Mouse (Mus musculus) myocyte (in vitro differentiated cells): ENCODE data around the gene Baz2b. TPM values are rescaled to one million over a fixed set of nuclear protein-coding genes. Genes with fewer than 3 reads are reported as not detected.

Experiments
- H3K27me3 ChIP-seq: one replicate; pipeline ENCODE4 v1.6.1; 2011; ENCODE audit not compliant: control insufficient read depth, insufficient read depth, insufficient read length
- H3K36me3 ChIP-seq: one replicate; pipeline ENCODE4 v1.6.1; 2011; ENCODE audit not compliant: control insufficient read depth, insufficient read depth
- H3K4me2 ChIP-seq: one replicate; pipeline ENCODE4 v1.6.1; 2011; ENCODE audit warnings: low read depth, control low read depth
- H3K4me3 ChIP-seq: one replicate; pipeline ENCODE4 v1.5.1; 2011; ENCODE audit warnings: mild to moderate bottlenecking, control low read depth, moderate library complexity
- H3K79me2 ChIP-seq: one replicate; pipeline ENCODE4 v1.6.1; 2011; ENCODE audit not compliant: control insufficient read depth, insufficient read depth
- H3ac ChIP-seq: one replicate; pipeline ENCODE4 v1.6.1; 2011; ENCODE audit not compliant: control insufficient read depth, insufficient read length
- CEBPB ChIP-seq: IDR thresholded peaks from 2 replicates; pipeline ENCODE4 v1.6.1; 2011; ENCODE audit warnings: mild to moderate bottlenecking, moderate library complexity; ENCODE audit not compliant: poor library complexity, insufficient read depth, severe bottlenecking
- E2F4 ChIP-seq: IDR thresholded peaks from one replicate; pipeline ENCODE4 v1.6.1; 2011; ENCODE audit warnings: mild to moderate bottlenecking, control low read depth, moderate library complexity; ENCODE audit not compliant: insufficient read depth
- MAX ChIP-seq: IDR thresholded peaks from one replicate; pipeline ENCODE4 v1.6.1; 2011; ENCODE audit warnings: low read depth, mild to moderate bottlenecking, control low read depth
- MYOD1 ChIP-seq, 3 experiments: IDR thresholded peaks; one replicate each; pipeline ENCODE4 v1.6.1; 2011; ENCODE audit warnings: control low read depth in 2 of 3, low read depth in 2 of 3, mild to moderate bottlenecking in 2 of 3, moderate library complexity in 1 of 3; ENCODE audit not compliant: insufficient read length in 2 of 3, control insufficient read depth in 1 of 3
- MYOG ChIP-seq, 3 experiments: IDR thresholded peaks; one replicate each; pipeline ENCODE4 v1.6.1; 2011; ENCODE audit warnings: control low read depth in 2 of 3, low read depth in 2 of 3, mild to moderate bottlenecking in 2 of 3; ENCODE audit not compliant: insufficient read length in 2 of 3, control insufficient read depth in 1 of 3, insufficient read depth in 1 of 3
- POLR2A ChIP-seq: IDR thresholded peaks from one replicate; pipeline ENCODE4 v1.6.1; 2011; ENCODE audit warnings: low read depth, mild to moderate bottlenecking, control low read depth, moderate library complexity; ENCODE audit not compliant: insufficient read length
- POLR2AphosphoS2 ChIP-seq: IDR thresholded peaks from one replicate; pipeline ENCODE4 v1.6.1; 2011; ENCODE audit warnings: low read depth, control low read depth; ENCODE audit not compliant: insufficient read length
- REST ChIP-seq: IDR thresholded peaks from one replicate; pipeline ENCODE4 v1.6.1; 2011; ENCODE audit warnings: mild to moderate bottlenecking, control low read depth, moderate library complexity; ENCODE audit not compliant: insufficient read depth, insufficient read length
- SRF ChIP-seq: IDR thresholded peaks from one replicate; pipeline ENCODE4 v1.6.1; 2011; ENCODE audit warnings: low read depth; ENCODE audit not compliant: control insufficient read depth, insufficient read length
- TCF12 ChIP-seq: IDR thresholded peaks from one replicate; pipeline ENCODE4 v1.6.1; 2011; ENCODE audit warnings: mild to moderate bottlenecking, control low read depth; ENCODE audit not compliant: poor library complexity, insufficient read depth, severe bottlenecking
- TCF3 ChIP-seq: IDR thresholded peaks from one replicate; pipeline ENCODE4 v1.6.1; 2011; ENCODE audit warnings: low read depth, control low read depth; ENCODE audit not compliant: insufficient read length
- USF1 ChIP-seq: IDR thresholded peaks from one replicate; pipeline ENCODE4 v1.6.1; 2011; ENCODE audit warnings: low read depth, mild to moderate bottlenecking, control low read depth, moderate library complexity
- polyA plus RNA-seq: library from polyadenylated mRNA; unstranded; fragments of >200 nt; fragmentation: generic; extraction: Trizol; gene quantifications from one replicate; pipeline ENCODE4 v1.2.1, GENCODE M21; 2012; ENCODE audit warnings: missing spikeins

Gene Baz2b
- polyA plus RNA-seq, 1 experiment: 11.8 TPM

DNA sequence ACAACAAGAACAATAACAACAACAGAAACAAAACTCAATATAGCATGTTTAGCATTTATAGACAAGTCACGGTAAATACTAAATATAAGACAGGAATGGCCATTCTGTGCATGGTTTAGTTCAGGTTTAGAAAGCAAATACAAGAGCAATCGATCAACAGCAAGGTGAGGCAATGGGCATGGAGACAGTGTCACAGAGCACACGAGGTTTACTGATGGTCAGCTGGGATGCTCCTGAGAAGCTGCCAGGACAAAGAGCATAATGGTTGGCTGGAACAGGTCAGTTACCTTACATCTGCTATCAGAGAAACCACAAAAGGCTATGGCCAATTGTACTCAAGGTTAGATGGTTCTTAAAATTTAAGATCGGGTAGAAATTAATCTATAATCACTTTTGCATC lies 277.4 kb downstream of the Baz2b start:
- no peak for TF ChIP-seq MYOD1 (IDR thresholded peaks at IDR 0.05; ENCODE audit: control insufficient read depth in 1 of 3, insufficient read length in 2 of 3, low read depth in 2 of 3)
- Histone ChIP-seq H3K36me3 (peaks cover 6% of the 10 kb centered on the region), H3K27me3 (no peaks in the 10 kb centered on the region), H3K4me3 (no peak overlapping the region), H3ac (no peak overlapping the region), H3K79me2 (no peaks in the 10 kb centered on the region), H3K4me2 (no peak overlapping the region)

DNA sequence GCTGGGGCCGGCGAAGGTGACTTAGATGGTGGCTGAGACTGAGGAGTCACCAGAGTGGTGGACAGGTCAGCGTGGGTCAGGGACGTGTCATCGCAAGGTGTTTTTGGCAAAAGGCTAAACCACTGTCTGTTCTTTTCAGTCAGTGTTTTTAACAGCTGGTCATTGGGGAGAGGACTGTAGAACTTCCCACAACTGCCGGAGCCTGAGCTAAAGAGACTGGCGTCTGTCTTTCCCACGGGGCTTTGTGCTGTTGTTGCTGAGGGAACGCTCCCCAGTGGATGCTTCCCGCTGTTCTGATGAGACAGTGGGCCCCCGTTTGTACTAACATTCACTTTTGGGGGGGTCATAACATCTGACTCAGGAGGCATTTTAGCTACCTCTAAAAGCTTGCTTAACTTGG lies 296.0 kb downstream of the Baz2b start:
- peaks cover 30% of the 10 kb centered on the region for H3K36me3 ChIP-seq
- H3K4me2 ChIP-seq: no peak overlapping the region
- no peak overlapping the region for H3K4me3 ChIP-seq
- no peaks in the 10 kb centered on the region for H3K79me2 ChIP-seq
- H3K27me3 ChIP-seq: no peaks in the 10 kb centered on the region
- H3ac ChIP-seq: no peak overlapping the region
- no peak for TF ChIP-seq MYOD1 (IDR thresholded peaks at IDR 0.05; ENCODE audit: control insufficient read depth in 1 of 3, insufficient read length in 2 of 3, low read depth in 2 of 3)
- TF ChIP-seq MYOG (IDR thresholded peaks at IDR 0.05; ENCODE audit: control insufficient read depth in 1 of 3, insufficient read depth in 1 of 3, insufficient read length in 2 of 3, low read depth in 2 of 3): no peak
- no peak for TF ChIP-seq TCF12
- no peak for TF ChIP-seq POLR2A
- TF ChIP-seq E2F4: no peak
- TF ChIP-seq CEBPB: no peak

DNA sequence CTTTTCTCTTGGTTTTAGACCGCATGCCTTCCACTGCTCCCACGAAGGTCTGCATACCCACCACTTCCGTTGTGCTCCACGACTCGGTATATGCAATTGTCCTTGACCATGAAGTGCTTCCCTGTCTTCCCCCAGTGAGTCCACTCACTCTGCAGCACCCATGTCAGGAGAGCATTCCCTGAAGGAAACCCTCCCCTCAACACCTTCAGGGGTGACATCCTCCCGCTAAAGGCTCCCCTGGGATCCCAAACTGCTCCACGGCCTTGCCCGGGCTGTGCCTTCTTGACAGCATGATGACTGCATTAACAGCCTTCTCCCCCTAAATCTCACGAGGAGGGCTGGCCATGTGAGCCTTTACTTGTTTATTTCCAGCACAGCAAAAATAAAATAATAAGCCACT lies 301.6 kb downstream of the Baz2b start:
- no peaks in the 10 kb centered on the region for H3K79me2 ChIP-seq
- no peak overlapping the region for H3ac ChIP-seq
- no peak overlapping the region for H3K4me2 ChIP-seq
- H3K27me3 ChIP-seq: no peaks in the 10 kb centered on the region
- H3K36me3 ChIP-seq: peaks cover 28% of the 10 kb centered on the region
- no peak overlapping the region for H3K4me3 ChIP-seq
- TF ChIP-seq USF1 (no peak), POLR2AphosphoS2 (no peak), MAX (no peak), CEBPB (no peak), POLR2A (no peak), MYOG (IDR thresholded peaks at IDR 0.05; ENCODE audit: control insufficient read depth in 1 of 3, insufficient read depth in 1 of 3, insufficient read length in 2 of 3, low read depth in 2 of 3) (no peak), TCF12 (no peak), MYOD1 (IDR thresholded peaks at IDR 0.05; ENCODE audit: control insufficient read depth in 1 of 3, insufficient read length in 2 of 3, low read depth in 2 of 3) (no peak), E2F4 (no peak), TCF3 (no peak), SRF (no peak), REST (no peak)

DNA sequence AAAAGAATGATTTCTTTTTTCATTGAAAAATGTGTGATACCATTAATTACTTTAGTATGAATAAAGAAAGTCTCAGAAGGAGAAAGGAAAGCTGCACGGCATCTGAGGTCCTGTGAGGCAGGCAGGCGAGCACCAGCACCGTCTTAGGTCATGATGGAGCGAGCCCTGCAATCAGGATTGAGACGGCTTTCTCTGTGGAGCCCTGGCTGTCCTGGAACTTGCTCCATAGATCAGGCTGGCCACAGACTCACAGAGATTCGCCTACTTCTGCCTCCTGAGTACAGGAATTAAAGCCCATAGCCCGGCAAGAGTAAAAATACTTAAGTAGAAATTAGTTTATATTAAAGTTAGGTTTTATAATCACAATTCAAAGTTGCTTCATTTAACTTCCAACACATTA lies 305.6 kb downstream of the Baz2b start:
- TF ChIP-seq POLR2A (no peak), USF1 (no peak), E2F4 (no peak), REST (no peak), TCF12 (no peak), POLR2AphosphoS2 (no peak)
- H3ac ChIP-seq: no peak overlapping the region
- H3K79me2 ChIP-seq: no peaks in the 10 kb centered on the region
- H3K4me3 ChIP-seq: no peak overlapping the region
- H3K4me2 ChIP-seq: no peak overlapping the region
- H3K36me3 ChIP-seq: peaks cover 27% of the 10 kb centered on the region
- H3K27me3 ChIP-seq: no peaks in the 10 kb centered on the region

DNA sequence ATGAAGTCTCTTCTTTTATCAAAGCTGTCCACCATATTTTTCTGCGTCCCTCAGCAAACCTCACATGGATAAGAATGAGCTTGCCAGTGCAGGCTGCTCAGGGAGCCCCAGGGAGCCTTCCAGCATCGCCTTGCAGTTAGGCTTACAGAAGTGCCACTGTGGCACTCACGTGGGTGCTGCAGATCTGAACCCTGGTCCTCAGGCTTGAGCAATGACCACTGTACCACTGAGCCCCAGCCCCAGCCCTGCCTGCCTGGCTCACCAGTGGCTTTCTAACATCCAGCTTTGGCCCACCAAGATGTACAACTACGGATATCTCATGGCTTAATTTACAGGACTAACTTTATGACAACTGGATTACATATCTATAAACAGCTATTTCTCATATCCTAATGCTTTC lies 311.0 kb downstream of the Baz2b start:
- TF ChIP-seq E2F4: no peak
- no peak for TF ChIP-seq REST
- no peak for TF ChIP-seq MYOD1 (IDR thresholded peaks at IDR 0.05; ENCODE audit: control insufficient read depth in 1 of 3, insufficient read length in 2 of 3, low read depth in 2 of 3)
- no peak for TF ChIP-seq POLR2A
- no peak for TF ChIP-seq MAX
- no peak for TF ChIP-seq TCF12
- TF ChIP-seq POLR2AphosphoS2: no peak
- Histone ChIP-seq H3K4me2 (no peak overlapping the region), H3ac (no peak overlapping the region), H3K79me2 (no peaks in the 10 kb centered on the region), H3K27me3 (no peaks in the 10 kb centered on the region), H3K4me3 (no peak overlapping the region), H3K36me3 (peaks cover 23% of the 10 kb centered on the region)

DNA sequence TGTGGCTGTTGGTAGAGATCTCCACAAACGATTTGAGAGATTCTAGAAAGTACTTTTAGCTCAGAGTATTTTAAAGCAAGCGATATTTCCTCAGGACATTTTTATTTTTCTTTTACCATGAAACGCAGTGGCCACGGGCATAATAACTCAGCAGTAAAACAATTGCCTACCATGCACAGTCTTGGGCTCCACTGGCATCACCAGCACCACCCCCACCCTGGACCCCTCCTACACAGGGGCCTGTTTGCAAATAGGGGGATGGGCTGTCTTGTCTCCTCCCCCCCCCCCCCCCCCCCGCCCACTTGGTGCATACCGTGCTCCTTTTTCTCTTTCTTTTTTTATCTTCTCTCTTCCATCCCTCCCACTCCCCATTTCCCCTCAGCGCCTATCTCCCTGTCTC lies 311.5 kb downstream of the Baz2b start:
- TF ChIP-seq MYOD1 (IDR thresholded peaks at IDR 0.05; ENCODE audit: control insufficient read depth in 1 of 3, insufficient read length in 2 of 3, low read depth in 2 of 3) (no peak), TCF3 (no peak), TCF12 (no peak), CEBPB (no peak), REST (no peak), E2F4 (no peak), MAX (no peak), POLR2AphosphoS2 (no peak), POLR2A (no peak), SRF (no peak)
- Histone ChIP-seq H3ac (no peak overlapping the region), H3K79me2 (no peaks in the 10 kb centered on the region), H3K36me3 (peaks cover 22% of the 10 kb centered on the region), H3K4me3 (no peak overlapping the region), H3K4me2 (no peak overlapping the region), H3K27me3 (no peaks in the 10 kb centered on the region)
